Comparison of ENCODE assay signal across 8 mouse cellular contexts in the genomic region with DNA sequence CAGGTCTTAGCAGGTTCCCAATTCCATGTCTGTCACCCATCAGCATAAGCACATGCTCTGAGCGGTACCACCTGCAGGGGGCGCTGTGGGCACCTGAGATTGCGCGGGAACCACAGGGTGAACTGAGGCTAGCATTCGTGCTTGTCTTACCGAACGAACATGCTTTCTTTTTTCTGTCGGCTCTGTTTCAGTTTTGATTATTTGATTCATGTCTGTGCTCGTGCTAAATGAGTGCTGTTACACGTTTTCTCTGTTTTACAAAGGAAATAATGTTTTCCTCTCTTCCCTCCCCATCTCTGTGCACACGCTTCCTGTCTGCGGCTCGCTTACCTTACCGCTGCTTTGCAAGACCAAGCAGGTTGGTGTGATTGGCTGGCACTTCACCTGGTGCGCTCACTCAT. TPM values are rescaled to one million over a fixed set of nuclear protein-coding genes. Genes with fewer than 3 reads are reported as not detected.
DNase-seq lines count a peak whose midpoint lies in the region; ATAC-seq and TF ChIP-seq lines count a peak whose summit lies in the region.

No protein-coding gene starts in this region.

- no peak overlapping the region for H3K4me3 ChIP-seq in midbrain, embryonic 11.5 days (ENCODE audit: low read depth, low read length)
- no peak overlapping the region for H3K4me3 ChIP-seq in midbrain, embryonic 16.5 days (ENCODE audit: low read depth, low read length)
- H3K4me3 ChIP-seq in heart, embryonic 16.5 days (ENCODE audit: low read length) = no peak overlapping the region
- no peak overlapping the region for H3K4me3 ChIP-seq in lung, adult 2 months (replicated peaks; ENCODE audit: extremely low read depth, low read depth, low read length)

- no peak overlapping the region for H3K9ac ChIP-seq in midbrain, embryonic 11.5 days (ENCODE audit: low read length)
- no peak overlapping the region for H3K9ac ChIP-seq in midbrain, embryonic 16.5 days (ENCODE audit: low read depth, low read length)
- no peak overlapping the region for H3K9ac ChIP-seq in heart, embryonic 16.5 days (ENCODE audit: low read length)

- no peak overlapping the region for H3K4me2 ChIP-seq in midbrain, embryonic 11.5 days
- H3K4me2 ChIP-seq in midbrain, embryonic 16.5 days (ENCODE audit: low read length) = no peak overlapping the region
- H3K4me2 ChIP-seq in heart, embryonic 16.5 days (ENCODE audit: low read depth, low read length) = peak overlapping the region; percentile 12; the same call in 1 of the 2 replicates

- DNase-seq in cerebellum, adult 8-10 months = peak; percentile 25
- DNase-seq in cerebellum, adult 11-12 months = no peak
- peak; percentile 94 for DNase-seq in midbrain, embryonic 11.5 days (ENCODE audit: low spot score, missing footprints)
- DNase-seq in c-Kit-negative CD71-positive TER-119-positive erythroid progenitor cells, embryonic 14.5 days (ENCODE audit: low read depth, low spot score) = peak; percentile 53
- DNase-seq in lung, adult 2 months = peak; percentile 32
- DNase-seq in spleen, postnatal 36 days (ENCODE audit: low spot score in 2 of 2) = peak; percentile 40 to 58

- H3K9me3 ChIP-seq in midbrain, embryonic 11.5 days (ENCODE audit: control insufficient read depth, low read length) = no peaks in the 10 kb centered on the region
- no peaks in the 10 kb centered on the region for H3K9me3 ChIP-seq in midbrain, embryonic 16.5 days (replicated peaks; ENCODE audit: control insufficient read depth, low read length, poor library complexity, severe bottlenecking)
- H3K9me3 ChIP-seq in heart, embryonic 16.5 days (replicated peaks; ENCODE audit: control insufficient read depth, low read length) = no peaks in the 10 kb centered on the region

- H3K27me3 ChIP-seq in midbrain, embryonic 11.5 days (ENCODE audit: control insufficient read depth, insufficient read depth, low read length) = no peaks in the 10 kb centered on the region
- no peaks in the 10 kb centered on the region for H3K27me3 ChIP-seq in midbrain, embryonic 16.5 days (ENCODE audit: control insufficient read depth, insufficient read depth, low read depth, low read length)
- no peaks in the 10 kb centered on the region for H3K27me3 ChIP-seq in heart, embryonic 16.5 days (ENCODE audit: control insufficient read depth, insufficient read depth, low read length)

- peaks cover 17% of the 10 kb centered on the region for H3K36me3 ChIP-seq in midbrain, embryonic 11.5 days (ENCODE audit: control insufficient read depth, insufficient read depth, low read length)
- H3K36me3 ChIP-seq in midbrain, embryonic 16.5 days (ENCODE audit: control insufficient read depth, insufficient read depth, low read length) = peaks cover 57% of the 10 kb centered on the region
- H3K36me3 ChIP-seq in heart, embryonic 16.5 days (ENCODE audit: control insufficient read depth, insufficient read depth) = peaks cover 22% of the 10 kb centered on the region

- no peaks in the 10 kb centered on the region for H3K4me1 ChIP-seq in midbrain, embryonic 11.5 days (ENCODE audit: control insufficient read depth, insufficient read depth, low read length)
- no peaks in the 10 kb centered on the region for H3K4me1 ChIP-seq in midbrain, embryonic 16.5 days (ENCODE audit: control insufficient read depth, insufficient read depth, low read length)
- H3K4me1 ChIP-seq in heart, embryonic 16.5 days (ENCODE audit: control insufficient read depth, insufficient read depth, low read length) = no peaks in the 10 kb centered on the region; the same call in 1 of the 2 replicates
- H3K4me1 ChIP-seq in lung, adult 2 months (ENCODE audit: control insufficient read depth, insufficient read depth, low read length) = no peaks in the 10 kb centered on the region

- TF ChIP-seq CTCF in lung, adult 2 months (IDR thresholded peaks at IDR 0.05; ENCODE audit: insufficient read depth, low read length) = peak; percentile 72

- WGBS in midbrain, embryonic 11.5 days = 41% methylated on average over 15 of the region's 15 CpGs
- 44% methylated on average over 15 of the region's 15 CpGs for WGBS in midbrain, embryonic 16.5 days
- 38% methylated on average over 15 of the region's 15 CpGs for WGBS in heart, embryonic 16.5 days
- WGBS in lung, adult 2 months = 43% methylated on average over 15 of the region's 15 CpGs

- TF ChIP-seq POLR2A in lung, adult 2 months (IDR thresholded peaks at IDR 0.05; ENCODE audit: borderline replicate concordance, extremely low read depth, low read depth, low read length) = no peak

- no peak for ATAC-seq in midbrain, embryonic 11.5 days (ENCODE audit: low FRiP score)
- ATAC-seq in midbrain, embryonic 16.5 days = no peak
- ATAC-seq in heart, embryonic 16.5 days (replicated peaks; ENCODE audit: extremely low read depth, insufficient read depth, low FRiP score) = no peak

- H3K27ac ChIP-seq in midbrain, embryonic 11.5 days (ENCODE audit: low read depth, low read length) = no peak overlapping the region
- H3K27ac ChIP-seq in midbrain, embryonic 16.5 days (ENCODE audit: low read length) = no peak overlapping the region
- no peak overlapping the region for H3K27ac ChIP-seq in heart, embryonic 16.5 days (ENCODE audit: low read length)

RNA-seq across cellular contexts. Expression of gene Kif3a, which starts 23.2 kb away (rescaled TPM):
- 87.9 and 96.4 TPM in 2 replicates for polyA plus RNA-seq in midbrain, embryonic 11.5 days (2014; fragmentation: Nextera tagmentation; extraction: Ambion mirVana)
- polyA plus RNA-seq in midbrain, embryonic 16.5 days (2015; fragmentation: Nextera tagmentation; extraction: Ambion mirVana) = 363 and 379 TPM in 2 replicates
- 38.3 and 38.9 TPM in 2 replicates for polyA plus RNA-seq in heart, embryonic 16.5 days (2015; fragmentation: Nextera tagmentation; extraction: Ambion mirVana)
- 5.4 and 8.5 TPM in 2 replicates for polyA plus RNA-seq in lung, adult 2 months (2012; rRNA removed)

RNA-seq across cellular contexts. Expression of gene Il4, which starts 28.1 kb away (rescaled TPM):
- 1.7 and 3.1 TPM in 2 replicates for polyA plus RNA-seq in midbrain, embryonic 11.5 days (2014; fragmentation: Nextera tagmentation; extraction: Ambion mirVana)
- polyA plus RNA-seq in midbrain, embryonic 16.5 days (2015; fragmentation: Nextera tagmentation; extraction: Ambion mirVana) = 5.2 and 5.5 TPM in 2 replicates
- polyA plus RNA-seq in heart, embryonic 16.5 days (2015; fragmentation: Nextera tagmentation; extraction: Ambion mirVana) = 0.51 and 1.1 TPM in 2 replicates
- polyA plus RNA-seq in lung, adult 2 months (2012; rRNA removed) = 0.46 TPM in 1 of 2 replicates, not detected in the other

RNA-seq across cellular contexts. Expression of gene Il13, which starts 44.1 kb away (rescaled TPM):
- polyA plus RNA-seq in midbrain, embryonic 11.5 days (2014; fragmentation: Nextera tagmentation; extraction: Ambion mirVana) = not detected in 2 replicates
- not detected in 2 replicates for polyA plus RNA-seq in midbrain, embryonic 16.5 days (2015; fragmentation: Nextera tagmentation; extraction: Ambion mirVana)
- 0.24 TPM in 1 of 2 replicates, not detected in the other for polyA plus RNA-seq in heart, embryonic 16.5 days (2015; fragmentation: Nextera tagmentation; extraction: Ambion mirVana)
- not detected in 2 replicates for polyA plus RNA-seq in lung, adult 2 months (2012; rRNA removed)
